Mouse (Mus musculus) G1E (cell line): Measurements from ENCODE around the gene Carmil1.

Source experiments
- CTCF ChIP-seq: IDR thresholded peaks from 2 replicates; pipeline ENCODE4 v1.5.1; 2012; ENCODE audit warnings: low read depth, low read length, inconsistent platforms, mixed read lengths
- GATA1 ChIP-seq: IDR thresholded peaks from 2 replicates; pipeline ENCODE4 v1.6.1; 2012; ENCODE audit warnings: borderline replicate concordance, low read length, inconsistent platforms, mixed read lengths

DNA sequence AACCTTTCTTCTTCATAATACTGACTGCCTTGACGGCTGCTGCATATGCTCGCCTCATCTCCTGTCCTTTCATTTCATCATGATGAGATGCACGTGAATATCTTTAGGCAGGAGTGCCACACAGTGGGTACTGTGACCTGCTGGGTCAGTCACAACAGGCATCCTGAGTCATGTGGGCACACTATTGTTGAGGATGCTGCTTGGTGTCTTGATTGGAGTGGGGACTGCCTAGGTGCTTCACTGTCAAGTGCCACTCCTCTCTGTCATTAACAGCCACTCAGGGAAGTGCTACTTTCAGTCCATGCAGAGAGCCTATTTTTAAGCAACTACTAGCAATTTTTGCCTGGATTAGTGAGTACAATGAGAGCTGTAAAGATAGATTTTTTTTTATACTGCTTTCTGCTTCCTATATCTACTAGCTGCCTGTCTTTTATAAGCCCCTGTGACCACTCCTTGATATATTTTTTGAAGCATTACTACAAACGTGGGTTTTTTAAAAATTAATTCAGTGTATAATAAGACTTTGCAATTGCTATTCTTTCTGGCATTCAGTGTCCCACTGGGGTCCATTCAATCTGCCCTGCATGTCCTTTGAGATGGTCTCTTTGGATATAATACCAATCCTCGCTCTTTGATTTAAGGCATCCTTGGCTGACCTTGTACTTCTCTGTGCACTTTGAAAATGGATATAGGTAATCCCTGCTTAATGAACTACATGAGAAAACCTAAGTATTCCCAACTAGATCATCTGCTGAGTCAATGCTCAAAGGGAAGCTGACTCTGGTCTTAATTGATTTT is 225.3 kb downstream of the Carmil1 start:
- TF ChIP-seq CTCF (no peak), GATA1 (no peak)
